Mouse (Mus musculus) thymus, postnatal 10 days (tissue): ENCODE measurements around the gene Asl.
A peak's percentile ranks its signal among the peaks of the same experiment; 100 is the strongest.

ENCODE experiments used
- DNase-seq, 2 experiments: peaks; one replicate each; pipeline ENCODE4 v3.0.0; 2021; ENCODE audit warnings: low spot score in 2 of 2

Asl gene

DNA sequence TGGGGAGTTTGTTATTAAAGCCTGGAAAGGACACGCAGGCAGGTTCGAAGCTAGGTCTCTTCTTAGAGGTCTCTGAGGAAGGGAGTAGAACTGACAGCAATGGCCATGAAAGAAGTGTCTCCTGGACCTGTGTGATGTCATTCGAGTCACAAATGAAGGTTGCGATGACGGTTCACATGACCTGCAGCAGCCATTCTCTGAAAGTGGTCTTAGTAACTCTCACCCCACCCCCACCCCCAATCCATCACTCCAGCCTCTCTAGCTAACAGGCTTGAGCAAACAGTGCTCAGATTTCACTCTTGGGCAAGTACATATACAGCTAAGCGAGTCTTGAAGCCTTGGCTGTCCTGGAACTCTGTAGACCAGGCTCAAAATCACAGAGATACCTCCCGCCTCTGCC is 25.8 kb downstream of the Asl start:
- DNase-seq: no peak

DNA sequence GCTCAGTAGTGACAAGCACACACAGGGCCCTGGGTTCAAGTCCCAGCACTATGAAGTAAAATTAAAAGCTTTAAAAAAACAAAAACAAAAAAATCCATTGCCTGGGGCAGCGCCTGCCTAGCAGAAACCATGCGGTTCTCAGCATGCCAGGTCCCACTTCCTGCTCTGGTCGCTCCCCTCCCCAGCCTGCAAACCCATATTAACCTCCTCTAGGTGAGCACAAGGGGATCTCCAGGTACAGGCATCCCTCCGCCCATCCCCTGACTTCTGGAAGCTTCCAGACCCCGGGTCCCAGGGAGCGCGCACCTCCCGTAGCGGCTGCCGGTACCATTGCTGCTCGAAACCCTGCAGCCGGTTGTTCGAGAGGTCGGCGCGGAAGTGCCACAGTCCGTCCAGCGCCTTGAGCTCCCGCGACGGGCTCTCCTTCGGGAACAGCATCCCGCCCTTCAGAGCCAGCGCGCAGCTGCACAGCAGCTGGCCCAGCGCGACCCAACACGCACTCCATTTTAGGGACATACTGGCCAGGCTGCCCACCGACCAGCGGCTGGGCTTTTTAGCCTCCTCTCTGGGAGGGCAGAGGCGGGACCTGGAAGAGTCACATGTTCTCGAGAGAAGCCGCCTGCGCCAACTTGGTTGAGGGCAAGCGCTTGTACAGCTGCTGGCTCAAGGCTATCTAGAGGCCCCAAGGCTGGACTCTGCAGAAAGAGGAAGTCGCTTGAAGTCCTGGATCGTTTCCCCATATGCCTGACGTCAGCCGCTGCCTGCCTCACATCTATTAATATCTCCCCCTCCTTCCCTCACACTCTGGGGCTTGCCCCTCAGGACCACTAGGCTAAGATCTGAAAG is 26.5 kb downstream of the Asl start, which contains the start of gene Gusb:
Gene Gusb, minus strand, starts transcription at position 749 of the 846 bp plus-strand sequence.
- DNase-seq: peak; percentile 41 to 46

DNA sequence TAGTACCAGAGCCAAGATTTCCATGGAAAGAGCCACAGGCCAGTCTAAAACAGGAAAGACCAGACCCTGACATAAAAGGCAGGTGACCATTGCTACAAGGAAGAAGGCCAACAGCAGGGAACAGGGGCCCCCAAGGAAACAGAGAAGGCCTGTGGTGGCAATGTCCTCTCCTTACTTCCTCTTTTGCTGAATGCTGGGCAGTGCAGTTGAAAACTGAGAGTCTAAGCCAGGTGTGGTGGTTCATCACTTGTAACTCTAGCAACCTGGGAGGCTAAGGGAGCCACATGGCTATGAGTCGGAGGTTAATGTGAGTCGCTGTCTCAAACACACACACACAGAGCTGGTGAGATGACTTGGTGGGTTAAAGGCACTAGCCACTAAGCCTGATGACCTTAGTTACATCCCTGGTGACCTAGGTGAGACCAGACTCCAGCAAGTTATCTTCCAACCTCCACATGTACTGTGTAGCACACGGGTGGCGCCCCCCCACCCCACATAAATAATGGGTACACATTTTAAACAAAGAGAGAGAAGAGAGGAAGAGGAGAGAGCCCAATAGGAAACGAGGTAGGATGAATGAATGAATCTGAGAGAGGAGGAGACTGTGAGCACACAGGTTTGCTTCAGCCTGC is 27.6 kb downstream of the Asl start:
- DNase-seq: no peak

DNA sequence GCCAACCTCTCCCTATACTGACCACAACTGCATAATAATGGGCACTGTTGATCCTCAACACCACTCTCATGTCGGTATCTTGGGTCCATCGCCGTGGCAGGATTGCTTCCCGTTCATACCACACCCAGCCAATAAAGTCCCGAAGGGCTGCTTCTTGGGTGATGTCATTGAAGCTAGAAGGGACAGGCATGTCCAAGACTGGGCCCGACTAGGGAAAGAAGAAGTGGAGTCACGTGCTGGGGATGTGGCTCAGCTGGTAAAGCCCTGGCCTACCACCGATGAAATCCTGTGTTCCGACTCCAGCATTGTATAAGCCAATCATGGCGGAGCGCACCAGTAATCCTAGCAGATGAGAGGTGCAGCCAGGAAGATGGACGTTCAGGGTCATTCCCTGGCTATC is 28.3 kb downstream of the Asl start:
- no peak for DNase-seq

DNA sequence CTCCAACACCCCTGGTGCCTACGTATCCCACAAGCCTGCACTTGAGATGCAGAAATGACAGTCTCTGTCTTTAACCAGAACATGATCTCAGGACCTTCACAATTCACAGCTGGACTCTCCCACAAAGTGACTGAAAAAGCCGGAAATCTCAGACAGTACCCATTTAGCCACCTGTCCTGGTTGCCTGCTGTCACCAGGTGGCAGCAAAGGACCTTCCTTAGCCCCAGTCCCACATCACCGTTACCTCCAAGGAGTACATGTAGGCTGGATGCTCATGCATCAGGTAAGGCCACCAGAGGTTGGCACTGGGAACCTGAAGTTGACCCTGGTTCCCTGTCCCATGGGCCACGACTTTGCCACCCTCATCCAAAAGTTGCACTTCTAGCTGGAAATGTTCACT is 29.9 kb downstream of the Asl start:
- peak; percentile 22 to 54 for DNase-seq

DNA sequence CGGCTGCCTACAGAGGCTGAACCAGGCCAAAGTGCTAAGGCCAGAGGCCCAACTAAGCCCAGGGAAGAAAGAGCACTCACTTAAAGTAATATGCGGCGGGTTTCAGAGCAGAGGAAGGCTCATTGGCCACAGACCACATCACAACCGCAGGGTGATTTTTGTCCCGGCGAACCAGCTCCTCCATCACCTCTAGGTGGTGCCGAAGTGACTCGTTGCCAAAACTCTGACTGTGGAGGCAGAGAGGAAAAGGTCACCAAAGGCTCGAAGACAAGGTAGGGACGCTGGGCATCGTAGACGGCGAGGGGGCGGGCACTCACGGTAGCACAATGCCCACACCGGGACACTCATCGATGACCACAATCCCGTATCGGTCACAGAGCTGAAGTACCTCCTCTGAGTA is 31.3 kb downstream of the Asl start:
- no peak for DNase-seq

DNA sequence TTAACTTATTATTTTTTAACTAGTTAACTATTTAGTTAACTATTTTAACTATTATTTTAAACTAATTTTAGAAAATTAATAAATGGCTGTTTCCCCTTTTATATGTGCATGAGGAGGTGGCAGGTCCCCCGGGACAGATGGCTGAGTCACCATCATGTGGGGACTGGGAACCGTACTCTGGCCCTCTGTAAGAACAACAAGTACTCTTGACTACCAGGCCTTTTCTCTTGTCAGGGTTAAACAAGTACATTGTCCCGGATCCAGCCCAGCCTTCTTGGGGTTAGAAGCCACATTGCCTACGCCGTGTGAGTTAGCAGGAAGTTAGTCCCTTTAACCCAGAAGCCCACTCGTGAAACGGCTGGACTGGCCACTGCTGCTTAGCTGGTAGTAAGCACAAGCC is 34.1 kb downstream of the Asl start:
- no peak for DNase-seq

DNA sequence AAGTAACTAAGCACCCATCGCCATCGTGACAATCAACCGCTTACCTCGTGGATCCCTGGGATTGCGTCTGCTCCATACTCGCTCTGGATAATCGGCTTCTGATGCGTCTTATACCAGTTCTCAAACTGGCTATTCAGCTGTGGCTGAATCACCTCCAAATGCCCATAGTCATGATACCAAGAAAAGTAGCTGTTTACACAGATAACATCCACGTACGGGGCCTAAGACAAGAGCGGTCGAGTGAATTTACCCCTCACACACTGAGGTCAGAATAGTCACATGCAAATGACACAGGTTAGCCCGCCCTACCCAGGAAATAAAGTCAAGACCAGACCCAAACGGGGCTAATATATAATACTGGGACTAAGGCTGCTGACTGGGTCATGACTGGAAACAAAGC is 35.7 kb downstream of the Asl start:
- no peak for DNase-seq

DNA sequence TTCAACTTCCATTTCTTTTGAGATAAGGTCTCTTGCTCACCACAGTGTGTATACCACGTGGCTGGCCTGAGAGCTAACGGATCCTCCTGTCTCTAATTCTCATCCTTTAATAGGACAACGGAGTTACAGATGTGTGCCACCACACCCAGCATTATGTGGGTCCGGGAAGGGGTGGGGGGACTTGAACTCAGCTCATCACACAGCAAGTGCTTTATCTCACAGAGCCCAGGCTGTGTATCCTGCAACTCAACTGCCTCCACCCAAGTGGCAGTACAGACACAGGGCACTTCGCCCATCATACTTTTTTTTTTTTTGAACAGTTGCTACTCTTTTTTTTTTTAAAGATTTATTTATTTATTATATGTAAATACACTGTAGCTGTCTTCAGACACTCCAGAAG is 37.1 kb downstream of the Asl start:
- DNase-seq: no peak

DNA sequence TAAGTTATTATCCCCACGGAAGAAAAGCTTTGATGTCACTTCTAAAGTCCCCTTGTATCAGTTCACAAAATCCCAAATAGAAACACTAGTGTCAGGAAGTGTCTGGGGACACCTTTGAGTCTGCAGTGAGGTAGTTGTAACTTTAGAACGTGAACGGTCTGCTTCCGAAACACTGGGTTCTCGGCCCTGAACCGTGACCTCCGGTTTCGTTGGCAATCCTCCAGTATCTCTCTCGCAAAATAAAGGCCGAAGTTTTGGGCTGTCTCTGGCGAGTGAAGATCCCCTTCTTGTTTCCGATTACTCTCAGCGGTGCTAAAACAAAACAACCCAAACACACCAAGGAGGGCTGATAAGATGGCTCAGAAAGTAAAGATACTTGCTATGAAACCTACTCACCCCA is 39.7 kb downstream of the Asl start:
- DNase-seq: no peak

DNA sequence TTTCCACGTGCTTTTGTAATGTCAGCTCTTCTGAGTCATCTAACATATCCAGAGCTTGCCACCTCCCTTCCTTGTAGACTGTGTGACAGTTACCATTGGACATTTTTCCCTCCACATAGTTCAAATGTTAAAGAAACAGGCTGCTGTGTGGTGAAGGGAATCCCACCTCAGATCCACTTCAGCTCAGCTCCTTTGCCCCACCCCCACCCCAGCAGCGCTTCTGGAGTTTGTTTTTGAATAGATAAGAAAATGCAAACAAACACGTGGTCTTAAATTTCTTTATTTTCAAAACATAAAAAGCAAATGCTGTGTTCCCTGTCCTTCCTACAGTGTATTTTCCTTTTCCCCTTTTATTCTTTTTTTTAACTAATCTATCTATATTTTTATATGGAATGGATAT is 48.8 kb downstream of the Asl start:
- no peak for DNase-seq

DNA sequence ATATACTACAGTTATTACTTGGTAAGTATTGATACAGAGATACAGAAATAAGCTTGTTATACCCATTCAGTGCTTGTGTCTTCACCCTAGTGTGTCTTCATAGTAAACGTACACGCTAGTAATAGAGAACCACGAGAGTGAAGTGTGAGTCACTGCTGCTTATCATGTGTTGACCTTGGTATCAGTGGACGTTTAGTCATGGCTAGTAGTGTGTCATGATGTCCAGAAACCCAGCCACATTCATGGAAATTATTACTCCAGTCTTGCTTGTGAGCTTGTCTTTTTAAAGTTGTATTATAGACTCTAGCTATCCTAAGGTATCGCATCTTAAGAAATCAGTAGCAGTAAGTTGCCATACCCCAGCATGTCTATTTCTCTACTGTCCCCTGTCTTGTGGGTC is 50.4 kb downstream of the Asl start:
- DNase-seq: no peak

DNA sequence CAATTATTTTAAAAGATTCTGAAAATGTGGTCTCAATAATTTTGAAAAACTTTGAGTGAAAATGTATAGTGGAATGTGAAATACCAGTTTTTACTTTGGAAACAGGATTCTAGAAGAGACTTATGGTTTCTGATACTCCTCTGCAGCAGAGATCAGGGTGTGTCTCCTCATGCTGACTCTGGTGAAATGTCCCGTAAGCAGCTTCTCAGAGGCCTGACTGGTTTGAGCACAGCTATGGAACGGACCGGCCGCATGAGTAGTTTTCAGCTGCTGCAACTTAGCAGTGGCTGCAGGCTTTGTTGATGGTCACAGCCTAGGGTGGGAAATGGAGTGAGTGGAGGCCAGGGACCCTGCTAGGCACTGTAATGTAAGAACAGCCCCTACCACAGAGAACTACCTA is 51.3 kb downstream of the Asl start:
- no peak for DNase-seq

DNA sequence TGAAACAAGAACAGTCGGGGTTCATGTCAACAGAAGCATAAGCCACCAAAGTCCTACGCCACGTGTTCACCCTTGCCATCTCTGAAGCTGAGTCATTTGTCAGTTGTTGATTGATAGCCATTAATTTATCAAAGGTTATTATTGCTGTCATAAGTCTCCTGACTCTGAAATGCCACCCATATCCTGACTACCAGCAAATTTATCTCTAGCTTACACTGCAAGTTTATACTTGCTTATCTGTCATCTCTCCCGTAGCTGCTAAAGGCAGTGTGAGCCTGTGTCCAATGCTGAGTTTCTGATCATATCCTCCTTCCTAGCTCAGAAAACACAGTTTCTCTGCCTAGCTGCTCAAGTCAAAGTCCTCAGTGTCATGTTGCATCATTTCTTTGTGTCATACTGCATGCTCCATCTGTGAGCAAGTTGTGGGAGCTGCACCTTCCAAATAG is 54.2 kb downstream of the Asl start:
- no peak for DNase-seq

DNA sequence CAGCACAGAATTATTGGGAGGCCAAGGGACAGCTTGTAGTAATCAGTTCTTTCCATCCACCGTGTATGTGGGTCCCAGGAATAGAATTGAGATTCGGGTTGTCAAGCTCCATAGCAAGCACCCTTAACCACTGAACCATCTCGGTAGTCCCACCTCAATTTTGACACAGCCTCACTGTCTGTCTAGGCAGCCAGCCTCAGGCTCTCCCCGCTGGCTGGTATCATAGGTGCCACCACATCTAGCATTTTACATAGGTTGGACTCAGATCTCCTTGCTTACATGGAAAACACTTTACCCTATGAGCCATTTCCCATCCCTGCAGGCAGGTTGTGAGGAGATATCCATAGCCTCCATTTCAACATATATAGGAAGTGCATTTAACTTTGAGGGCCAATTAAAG is 54.7 kb downstream of the Asl start:
- no peak for DNase-seq

DNA sequence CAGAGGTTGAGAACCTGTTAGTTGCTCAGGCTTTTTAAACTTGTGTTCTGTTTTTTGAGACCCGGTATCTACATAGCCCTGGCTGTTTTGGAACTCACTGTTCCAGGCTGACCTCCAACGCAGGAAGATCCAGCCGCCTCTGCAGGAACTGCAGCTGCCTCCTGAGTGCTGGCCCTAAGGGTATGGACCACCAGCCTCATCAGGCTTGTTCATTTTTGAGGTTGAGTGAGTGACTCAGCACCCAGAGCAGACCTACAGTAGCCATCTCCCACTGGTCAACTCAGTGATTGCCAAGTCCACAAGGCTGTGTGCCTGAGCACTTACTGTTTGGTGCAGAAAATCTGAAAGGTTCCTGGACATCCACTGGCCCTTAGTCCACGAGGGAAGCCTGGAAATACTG is 57.6 kb downstream of the Asl start:
- DNase-seq: no peak

DNA sequence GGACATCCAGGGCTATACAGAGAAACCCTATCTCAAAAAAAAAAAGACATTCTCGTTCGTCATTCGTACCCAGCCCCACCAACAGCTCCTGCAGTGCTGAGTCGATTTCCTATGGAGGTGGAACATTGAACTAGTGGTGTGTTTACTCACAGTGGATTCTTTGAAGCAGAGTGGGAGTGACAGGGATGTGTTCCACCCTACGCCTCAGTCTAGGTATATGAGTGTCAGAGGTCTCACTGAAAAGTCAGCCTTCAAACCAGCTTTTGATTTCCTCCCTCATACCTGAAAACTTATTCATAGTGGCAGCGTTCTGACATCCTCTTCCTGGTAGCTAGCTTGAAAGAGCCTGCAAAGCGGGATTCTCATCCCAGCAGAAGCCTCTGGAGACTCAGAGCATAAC is 60.6 kb downstream of the Asl start:
- no peak for DNase-seq

DNA sequence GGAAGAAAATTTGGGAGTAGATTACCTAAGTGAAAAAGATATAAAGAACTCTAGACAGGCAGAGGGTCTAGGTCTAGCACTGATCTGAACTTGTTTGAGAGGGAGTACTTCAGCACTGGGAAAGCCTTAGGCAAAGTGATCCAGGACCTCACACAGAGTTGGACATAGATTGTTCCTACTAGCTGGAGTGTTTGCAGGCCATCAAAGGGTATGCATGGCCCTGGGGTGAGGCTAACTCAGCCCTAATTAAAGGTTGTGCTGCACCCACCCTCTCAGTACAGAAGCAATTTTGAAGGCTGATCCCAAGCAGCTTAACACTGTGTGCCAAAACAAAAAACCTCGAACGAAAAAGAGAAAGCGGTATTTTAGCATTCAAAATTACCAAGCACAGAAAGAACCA is 62.6 kb downstream of the Asl start:
- no peak for DNase-seq

DNA sequence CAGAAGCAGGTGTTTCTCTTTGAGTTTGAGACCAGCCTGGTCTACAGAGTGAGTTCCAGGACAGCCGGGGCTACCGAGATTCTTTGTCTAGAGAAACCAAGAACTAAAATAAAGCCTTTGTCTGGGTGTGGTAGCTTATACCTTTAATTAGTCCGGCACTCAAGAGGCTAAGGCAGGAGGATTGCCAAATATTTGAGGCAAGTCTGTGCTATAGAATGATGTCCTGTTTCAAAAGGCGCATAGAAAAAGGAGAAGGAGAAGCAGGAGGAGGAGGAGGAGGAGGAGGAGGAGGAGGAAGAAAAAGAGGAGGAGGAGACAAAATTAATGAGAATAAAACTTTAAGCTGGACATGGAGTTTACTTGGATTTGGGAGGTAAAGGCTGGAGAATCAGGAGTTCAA is 65.8 kb downstream of the Asl start:
- DNase-seq: no peak
